Mouse (Mus musculus) spleen, adult 2 months (tissue): ENCODE data around the gene Ocln.

Experiments used
- CTCF ChIP-seq: fragments of 200-500 bp; IDR thresholded peaks from 2 replicates; pipeline ENCODE4 v1.5.1; 2011; ENCODE audit warnings: mild to moderate bottlenecking, inconsistent platforms; ENCODE audit not compliant: insufficient read depth, insufficient read length, insufficient replicate concordance; ENCODE audit errors: extremely low read depth
- POLR2A ChIP-seq: fragments of 200-500 bp; IDR thresholded peaks from 2 replicates; pipeline ENCODE4 v1.6.1; 2011; ENCODE audit warnings: low read depth, low read length, inconsistent platforms

- TF ChIP-seq POLR2A (no peak), CTCF (no peak)
Observed at GRCm38 (mm10) chr13:100568359-100568758, 15.8 kb upstream of the Ocln start.
